Mouse (Mus musculus) fibroblast of lung, adult 2 months (primary cell): ENCODE results near the gene Mnd1.

Experiments
- DNase-seq: peaks from one replicate; pipeline ENCODE4 v3.0.0-alpha.2; 2011; ENCODE audit warnings: low read depth

The Mnd1 gene

GRCm38 (mm10) chr3:84046206-84046605 lies 109.4 kb downstream of the Mnd1 start:
- no peak for DNase-seq

GRCm38 (mm10) chr3:84041739-84042138 lies 113.8 kb downstream of the Mnd1 start:
- no peak for DNase-seq

GRCm38 (mm10) chr3:84040476-84041082 lies 115.0 kb downstream of the Mnd1 start:
- DNase-seq = no peak

- DNase-seq = no peak
Measured at GRCm38 (mm10) chr3:84039646-84040475, 115.7 kb downstream of the Mnd1 start, which contains the start of gene Tmem131l. Tmem131l (minus strand) TSS chr3:84040175.

GRCm38 (mm10) chr3:84038981-84039645 lies 116.5 kb downstream of the Mnd1 start:
- no peak for DNase-seq

GRCm38 (mm10) chr3:84038126-84038525 lies 117.5 kb downstream of the Mnd1 start:
- DNase-seq = no peak
